Comparison of ENCODE assay signal across 8 mouse cellular contexts in genomic region chr9:53402291-53402711, GRCm38 (mm10). TPM values are rescaled to one million over a fixed set of nuclear protein-coding genes. Genes with fewer than 3 reads are reported as not detected.
DNase-seq lines count a peak whose midpoint lies in the region; ATAC-seq lines count a peak whose summit lies in the region.

4930550C14Rik (plus strand) TSS chr9:53402325.

- no peaks in the 10 kb centered on the region for H3K27me3 ChIP-seq in embryonic facial prominence, embryonic 12.5 days
- H3K27me3 ChIP-seq in midbrain, embryonic 10.5 days (ENCODE audit: low read depth, poor library complexity, severe bottlenecking): no peaks in the 10 kb centered on the region

- no peak for ATAC-seq in embryonic facial prominence, embryonic 12.5 days (ENCODE audit: insufficient number of reproducible peaks, insufficient read depth, low FRiP score, low TSS enrichment)
- ATAC-seq in granulocyte monocyte progenitor cell, adult 5-6 weeks (replicated peaks; ENCODE audit: poor library complexity, severe bottlenecking): no peak

- H3K9me3 ChIP-seq in embryonic facial prominence, embryonic 12.5 days: no peaks in the 10 kb centered on the region
- H3K9me3 ChIP-seq in midbrain, embryonic 10.5 days (replicated peaks): no peaks in the 10 kb centered on the region

- H3K4me1 ChIP-seq in embryonic facial prominence, embryonic 12.5 days: peaks cover 8% of the 10 kb centered on the region; the same call in 1 of the 2 replicates
- peaks cover 21% of the 10 kb centered on the region for H3K4me1 ChIP-seq in midbrain, embryonic 10.5 days

- H3K36me3 ChIP-seq in embryonic facial prominence, embryonic 12.5 days: no peaks in the 10 kb centered on the region
- no peaks in the 10 kb centered on the region for H3K36me3 ChIP-seq in midbrain, embryonic 10.5 days

- no peak within 1 kb of the TSS; the same call in 1 of the 2 replicates for H3K9ac ChIP-seq in embryonic facial prominence, embryonic 12.5 days

- DNase-seq in gastrocnemius, adult 18-20 months (ENCODE audit: low spot score): peak; percentile 11
- DNase-seq in gastrocnemius, postnatal 25 days: no peak
- peak; percentile 29 to 51 for DNase-seq in heart, postnatal 14 days
- DNase-seq in kidney, postnatal 4 days: peak; percentile 69 to 82
- no peak for DNase-seq in midbrain, embryonic 10.5 days (ENCODE audit: low spot score)
- no peak for DNase-seq in cerebellum, adult 9-10 months

- WGBS in embryonic facial prominence, embryonic 12.5 days: 26% methylated on average over 11 of the region's 11 CpGs
- WGBS in midbrain, embryonic 10.5 days: 33% methylated on average over 11 of the region's 11 CpGs

- H3K4me2 ChIP-seq in embryonic facial prominence, embryonic 12.5 days (replicated peaks): peak within 1 kb of the TSS; percentile 22; the same call in 1 of the 2 replicates

- H3K4me3 ChIP-seq in embryonic facial prominence, embryonic 12.5 days: no peak within 1 kb of the TSS
- no peak within 1 kb of the TSS for H3K4me3 ChIP-seq in midbrain, embryonic 10.5 days

- H3K27ac ChIP-seq in embryonic facial prominence, embryonic 12.5 days: peak within 1 kb of the TSS; percentile 23; the same call in 1 of the 2 replicates
- H3K27ac ChIP-seq in midbrain, embryonic 10.5 days (replicated peaks): 0 out of 2 replicates have a peak within 1 kb of the TSS, but pooled peaks have one; percentile 4

- intact Hi-C loops in heart, postnatal 14 days (cut with DNase I): no loop called here

RNA-seq across cellular contexts. Expression of gene 4930550C14Rik, which starts in this region (rescaled TPM):
- total RNA-seq in gastrocnemius, adult 18-20 months (2021): not detected
- not detected for total RNA-seq in gastrocnemius, postnatal 25 days (2021)
- polyA plus RNA-seq in embryonic facial prominence, embryonic 12.5 days (2016; fragmentation: Nextera tagmentation; extraction: Ambion mirVana): 0.78 and 0.84 TPM in 2 replicates
- total RNA-seq in heart, postnatal 14 days (2021): under 1 TPM; 0.36 to 0.41 TPM
- 0.21 and 0.25 TPM in 2 replicates for polyA plus RNA-seq in midbrain, embryonic 10.5 days (2016; fragmentation: Nextera tagmentation; extraction: Ambion mirVana)
- not detected in 2 replicates for total RNA-seq in granulocyte monocyte progenitor cell, adult 5-6 weeks (2014; fragmentation: Nextera tagmentation)
- 0.22 TPM in 1 of 2 replicates, not detected in the other for total RNA-seq in granulocyte monocyte progenitor cell, adult 5-6 weeks (2017)

Comparison
In these comparisons a context has a peak if more than half of its experiments do, and no peak if none do; other contexts are left out.
1. Peak in DNase-seq in gastrocnemius, adult 18-20 months; RNA of the gene not detected or under 1 TPM.
2. Peak in DNase-seq in heart, postnatal 14 days; RNA of the gene not detected or under 1 TPM.
3. DNase-seq: peak in kidney, postnatal 4 days (2 of 2); none in gastrocnemius, postnatal 25 days (single experiment), midbrain, embryonic 10.5 days (single experiment) and cerebellum, adult 9-10 months (single experiment).